Mouse (Mus musculus) gastrocnemius, adult 18-20 months (tissue): ENCODE data around the gene Tex261. TPM values are rescaled to one million over a fixed set of nuclear protein-coding genes. Genes with fewer than 3 reads are reported as not detected.

ENCODE experiments used
- DNase-seq: peaks from one replicate; pipeline ENCODE4 v3.0.0; 2021; ENCODE audit warnings: low spot score
- total RNA-seq, 2 experiments: library from RNA; stranded (reverse); gene quantifications; 2 replicates each; pipeline ENCODE4 v1.2.3; 2021

Tex261 gene
- total RNA-seq, 2 experiments from 2014 or later, result 41.1 to 55.3 TPM

GRCm38 (mm10) chr6:83762344-83762743 lies 13.3 kb downstream of the Tex261 start, which contains the start of gene Ankrd53:
Gene Ankrd53 (plus strand): TSS chr6:83762644.
- no peak for DNase-seq

GRCm38 (mm10) chr6:83756051-83756450 lies 19.6 kb downstream of the Tex261 start:
- DNase-seq, result no peak

GRCm38 (mm10) chr6:83750171-83750684 lies 25.4 kb downstream of the Tex261 start:
- peak; percentile 58 for DNase-seq

GRCm38 (mm10) chr6:83749286-83749685 lies 26.3 kb downstream of the Tex261 start:
- DNase-seq, result no peak

- DNase-seq, result no peak
Measured at GRCm38 (mm10) chr6:83745466-83745865, 30.1 kb downstream of the Tex261 start.

- no peak for DNase-seq
Measured at GRCm38 (mm10) chr6:83744557-83744956, 31.1 kb downstream of the Tex261 start.

- DNase-seq, result no peak
Measured at GRCm38 (mm10) chr6:83744126-83744525, 31.5 kb downstream of the Tex261 start.

GRCm38 (mm10) chr6:83743212-83743611 lies 32.4 kb downstream of the Tex261 start:
- DNase-seq, result no peak

GRCm38 (mm10) chr6:83742761-83743160 lies 32.9 kb downstream of the Tex261 start, which contains the start of gene Atp6v1b1:
Gene Atp6v1b1 (plus strand): TSS chr6:83742990.
- no peak for DNase-seq

- no peak for DNase-seq
Measured at GRCm38 (mm10) chr6:83738596-83738995, 37.0 kb downstream of the Tex261 start.

GRCm38 (mm10) chr6:83737311-83737710 lies 38.3 kb downstream of the Tex261 start:
- no peak for DNase-seq

- DNase-seq, result peak; percentile 68
Measured at GRCm38 (mm10) chr6:83731128-83731527, 44.5 kb downstream of the Tex261 start.

- DNase-seq, result no peak
Measured at GRCm38 (mm10) chr6:83729350-83729970, 46.2 kb downstream of the Tex261 start.

GRCm38 (mm10) chr6:83728488-83728887 lies 47.1 kb downstream of the Tex261 start:
- DNase-seq, result no peak

GRCm38 (mm10) chr6:83727178-83727577 lies 48.4 kb downstream of the Tex261 start:
- DNase-seq, result no peak

GRCm38 (mm10) chr6:83722526-83722925 lies 53.1 kb downstream of the Tex261 start:
- no peak for DNase-seq

Other genes with a start within 250 kb of the Tex261 start
- gene Actg2, start 239.5 kb downstream of the Tex261 start, total RNA-seq, result 1 to 10 TPM in 1 of 2 experiments, under 1 TPM in 1; 0.40 to 1.6 TPM
- 1 to 10 TPM; 6.2 to 6.8 TPM for gene Stambp, start 203.1 kb downstream of the Tex261 start, total RNA-seq
- gene Clec4f, start 119.6 kb downstream of the Tex261 start, total RNA-seq, result not detected
- not detected for gene Cd207, start 98.0 kb downstream of the Tex261 start, total RNA-seq
- gene Vax2, start 64.5 kb downstream of the Tex261 start, total RNA-seq, result not detected
- not detected for gene Atp6v1b1, start 32.8 kb downstream of the Tex261 start, total RNA-seq
- gene Ankrd53, start 13.2 kb downstream of the Tex261 start, total RNA-seq, result not detected
- 1 to 10 TPM; 4.5 to 8.6 TPM for gene Nagk, start 19.2 kb upstream of the Tex261 start, total RNA-seq
- 100 to 1,000 TPM in 1 of 2 experiments, 10 to 100 TPM in 1; 97.9 to 101 TPM for gene Paip2b, start 55.9 kb upstream of the Tex261 start, total RNA-seq
- 10 to 100 TPM; 33.6 to 44.5 TPM for gene Zfp638, start 91.3 kb upstream of the Tex261 start, total RNA-seq
- 10 to 100 TPM; 71.9 to 75.9 TPM for gene Dysf, start 232.8 kb upstream of the Tex261 start, total RNA-seq